Mouse (Mus musculus): ENCODE measurements around the gene Atxn7l3b.
"Not testable (repeated sequence)": the region's sequence is repeated elsewhere in the genome, so short reads cannot be mapped to it uniquely, and the experiment has no call there.

Atxn7l3b gene

GRCm38 (mm10) chr10:112928452-112929221, at the start of gene Atxn7l3b:
TSS of gene Atxn7l3b (minus strand) at chr10:112929001.
- in situ Hi-C loops (cut with MseI, MboI) = no loop called here

GRCm38 (mm10) chr10:112977586-112977985, 48.8 kb upstream of the Atxn7l3b start:
- in situ Hi-C loops (cut with MseI, MboI) = no loop called here

GRCm38 (mm10) chr10:112973286-112974026, 44.7 kb upstream of the Atxn7l3b start:
- in situ Hi-C loops (cut with MseI, MboI) = no loop called here

DNA sequence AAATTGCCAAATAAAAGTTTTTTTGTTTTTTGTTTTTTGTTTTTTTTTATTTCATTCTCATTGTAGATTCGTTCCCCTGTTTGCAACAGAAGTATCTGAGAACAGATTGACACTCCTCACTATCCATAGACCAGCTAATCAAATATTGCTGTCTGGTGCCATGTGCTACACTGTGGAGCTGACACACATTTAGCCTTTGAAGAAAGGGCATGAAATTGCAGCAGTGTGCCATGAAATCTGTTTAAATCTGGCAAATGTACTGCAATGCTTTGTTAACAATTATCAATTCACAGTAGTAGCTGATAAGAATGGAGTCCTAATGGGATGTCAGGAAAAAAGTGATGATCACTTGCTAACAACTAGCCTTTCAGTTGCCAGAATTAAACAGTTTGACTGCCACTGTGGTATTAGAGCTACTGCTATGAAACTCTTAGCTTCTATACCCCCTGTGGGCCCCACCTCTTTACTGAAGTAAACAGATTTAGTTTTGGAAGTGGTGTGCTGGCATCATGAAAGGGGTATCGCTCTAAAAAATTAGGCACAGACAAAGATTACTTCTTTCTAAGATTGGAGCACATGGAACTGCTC, 41.3 kb upstream of the Atxn7l3b start:
- in situ Hi-C loops (cut with MseI, MboI) = no loop called here

- in situ Hi-C loops (cut with MseI, MboI) = no loop called here
Observed at GRCm38 (mm10) chr10:112967578-112967977, 38.8 kb upstream of the Atxn7l3b start.

DNA sequence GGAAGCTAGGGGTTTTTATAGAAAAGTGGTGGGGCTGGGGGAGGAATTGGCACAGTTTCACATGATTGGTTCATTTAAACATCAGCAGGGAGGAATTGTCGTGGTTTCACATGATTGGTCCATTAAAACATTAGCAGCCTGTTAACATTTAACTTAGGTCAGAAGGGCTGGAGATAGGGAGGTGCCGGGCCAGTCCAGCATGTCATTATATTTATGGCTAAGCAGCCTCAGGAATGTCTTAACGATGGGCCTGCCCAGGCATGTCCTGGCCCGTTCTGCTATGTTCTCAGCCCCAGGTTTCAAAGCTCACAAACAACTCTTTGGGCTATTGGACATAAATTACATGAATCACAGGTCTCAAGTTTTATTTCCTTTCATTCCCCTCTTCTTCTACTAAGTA, 33.4 kb upstream of the Atxn7l3b start:
- in situ Hi-C loops (cut with MseI, MboI) = not testable (repeated sequence)

GRCm38 (mm10) chr10:112954140-112954539, 25.3 kb upstream of the Atxn7l3b start:
- in situ Hi-C loops (cut with MseI, MboI) = no loop called here

- in situ Hi-C loops (cut with MseI, MboI) = no loop called here
Observed at GRCm38 (mm10) chr10:112948453-112948852, 19.7 kb upstream of the Atxn7l3b start.

DNA sequence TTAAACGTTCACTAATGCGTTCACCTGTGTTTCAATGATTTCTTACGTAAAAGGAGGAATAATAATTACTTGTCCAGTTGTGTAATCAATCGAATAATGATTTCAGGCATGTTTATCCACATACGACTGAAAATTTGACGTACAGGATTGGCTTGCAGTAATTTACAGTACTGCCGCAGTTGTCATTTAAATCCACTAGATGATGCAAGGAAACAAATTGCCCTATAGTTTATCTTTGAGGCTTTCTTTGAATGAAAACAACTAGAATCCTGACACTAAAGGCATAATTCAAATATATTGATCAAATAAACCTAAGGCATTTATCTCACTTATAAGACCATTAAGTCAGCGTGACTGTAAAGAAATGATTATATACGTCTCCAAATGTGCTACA, 418 bp upstream of the Atxn7l3b start:
- in situ Hi-C loops (cut with MseI, MboI) = no loop called here

DNA sequence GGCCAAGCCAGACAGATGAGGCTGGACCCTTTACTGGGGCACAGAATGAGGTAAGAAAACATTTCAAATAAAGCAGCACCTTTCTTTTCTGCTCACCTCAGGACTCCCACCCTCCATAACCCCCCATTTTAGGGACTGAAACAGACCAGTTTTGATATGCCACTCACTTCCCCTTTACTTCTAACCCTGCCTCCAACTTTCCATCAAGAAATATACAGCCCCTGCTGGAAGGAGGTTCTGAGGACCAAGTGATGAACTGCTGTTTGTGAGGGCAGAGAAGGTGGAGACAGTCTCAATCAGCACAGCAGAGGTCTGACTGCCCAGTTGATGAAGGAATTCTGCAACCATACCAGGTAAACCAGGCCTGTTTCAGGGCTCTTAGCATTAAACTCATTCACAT, 1.8 kb downstream of the Atxn7l3b start:
- in situ Hi-C loops (cut with MseI, MboI) = no loop called here

GRCm38 (mm10) chr10:112926271-112926670, 2.5 kb downstream of the Atxn7l3b start:
- in situ Hi-C loops (cut with MseI, MboI) = no loop called here

- in situ Hi-C loops (cut with MseI, MboI) = no loop called here
Observed at GRCm38 (mm10) chr10:112916575-112917190, 12.1 kb downstream of the Atxn7l3b start.

GRCm38 (mm10) chr10:112900243-112900642, 28.6 kb downstream of the Atxn7l3b start:
- in situ Hi-C loops (cut with MseI, MboI) = no loop called here

GRCm38 (mm10) chr10:112899796-112900195, 29.0 kb downstream of the Atxn7l3b start:
- in situ Hi-C loops (cut with MseI, MboI) = no loop called here

DNA sequence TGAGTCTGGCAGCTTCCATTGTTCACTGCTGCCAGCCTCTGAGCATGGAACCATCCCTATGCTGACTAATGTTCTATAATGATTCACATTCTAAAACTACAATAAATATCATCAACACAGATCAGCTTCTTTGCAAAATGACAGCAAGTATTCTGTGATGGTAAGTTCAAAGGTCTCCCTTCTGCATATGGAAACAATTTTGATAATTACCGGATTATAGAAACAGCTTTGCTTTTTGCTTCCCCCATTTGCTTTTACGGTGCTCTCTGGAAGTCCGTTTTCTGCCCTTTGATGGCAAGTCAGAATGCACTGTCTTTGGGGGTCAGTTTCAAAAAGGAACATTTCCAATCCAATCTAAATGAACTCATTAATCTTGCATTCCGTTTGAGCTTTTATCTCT, 32.2 kb downstream of the Atxn7l3b start:
- in situ Hi-C loops (cut with MseI, MboI) = no loop called here

DNA sequence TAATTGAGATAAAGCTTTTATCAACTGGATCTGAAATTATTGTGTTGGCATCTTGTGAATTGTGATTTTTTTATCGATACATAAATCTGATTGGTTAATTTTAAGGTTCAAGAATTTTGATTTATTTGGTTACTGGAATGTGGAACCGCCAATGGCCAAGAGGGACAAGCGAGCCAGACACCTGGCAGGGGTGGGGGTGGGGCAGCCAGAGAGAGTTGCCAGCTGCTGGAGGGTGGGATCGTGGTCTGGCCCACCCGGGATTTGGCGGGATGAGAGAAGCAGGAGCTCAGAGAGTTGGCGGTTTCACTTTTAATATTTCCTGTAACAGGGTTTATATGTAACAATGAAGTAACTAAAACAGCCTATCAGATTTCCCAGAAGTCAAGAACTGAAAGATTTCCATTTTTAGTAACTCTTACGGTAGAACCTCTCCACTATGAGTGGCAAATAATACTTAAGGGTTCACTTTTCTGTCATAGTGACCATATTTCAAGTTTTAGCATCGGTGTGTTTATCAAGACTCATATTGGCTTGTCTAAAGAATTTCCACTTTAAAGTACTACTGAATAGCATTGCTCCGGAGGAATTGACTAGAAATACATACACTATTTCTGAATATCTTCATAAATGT, 35.1 kb downstream of the Atxn7l3b start:
- in situ Hi-C loops (cut with MseI, MboI) = no loop called here

DNA sequence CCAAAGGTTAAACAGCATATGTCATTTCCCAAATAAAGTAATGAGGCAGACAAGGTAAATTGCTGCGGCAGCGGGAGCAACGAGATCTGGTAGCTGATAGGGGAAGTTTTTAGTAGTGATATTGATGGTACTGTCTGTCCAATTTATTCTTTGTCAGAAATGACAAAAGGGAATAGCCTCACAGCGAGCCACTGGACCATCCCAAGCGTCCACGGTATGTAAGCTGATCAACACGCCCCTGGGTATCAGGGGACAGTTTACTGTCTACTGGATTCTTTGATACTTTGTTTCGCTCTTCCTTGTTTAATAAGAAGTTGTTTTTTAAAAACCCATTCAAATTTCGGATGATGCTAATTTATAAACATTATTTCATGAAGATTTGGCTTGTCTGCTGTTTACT, 44.7 kb downstream of the Atxn7l3b start:
- in situ Hi-C loops (cut with MseI, MboI) = no loop called here

GRCm38 (mm10) chr10:112883688-112884004, 45.2 kb downstream of the Atxn7l3b start:
- in situ Hi-C loops (cut with MseI, MboI) = no loop called here

GRCm38 (mm10) chr10:112882789-112883687, 45.8 kb downstream of the Atxn7l3b start:
- in situ Hi-C loops (cut with MseI, MboI) = no loop called here

DNA sequence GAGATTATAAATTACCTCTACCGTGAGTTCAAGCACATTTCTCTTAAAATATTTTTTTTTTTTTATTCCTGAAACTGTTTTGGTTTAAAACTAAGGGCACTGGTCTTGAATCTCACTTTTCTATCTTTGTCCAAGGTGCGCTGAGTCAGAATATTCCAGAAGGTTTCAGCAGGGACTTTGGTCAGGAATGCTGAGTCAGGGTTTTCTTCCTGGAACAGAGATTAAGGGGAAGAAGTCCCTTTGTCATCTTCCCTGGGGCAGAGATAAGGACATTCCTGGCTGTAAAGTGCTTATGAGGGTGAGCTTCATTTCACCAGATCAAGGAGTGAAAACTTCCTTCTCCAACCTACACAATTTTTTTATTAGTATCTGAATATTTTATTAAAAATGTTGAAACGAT, 46.7 kb downstream of the Atxn7l3b start:
- in situ Hi-C loops (cut with MseI, MboI) = no loop called here

Measured in mouse trophoblast stem cell (cell line).